ENCODE assay signal across 8 mouse cellular contexts in the genomic region with DNA sequence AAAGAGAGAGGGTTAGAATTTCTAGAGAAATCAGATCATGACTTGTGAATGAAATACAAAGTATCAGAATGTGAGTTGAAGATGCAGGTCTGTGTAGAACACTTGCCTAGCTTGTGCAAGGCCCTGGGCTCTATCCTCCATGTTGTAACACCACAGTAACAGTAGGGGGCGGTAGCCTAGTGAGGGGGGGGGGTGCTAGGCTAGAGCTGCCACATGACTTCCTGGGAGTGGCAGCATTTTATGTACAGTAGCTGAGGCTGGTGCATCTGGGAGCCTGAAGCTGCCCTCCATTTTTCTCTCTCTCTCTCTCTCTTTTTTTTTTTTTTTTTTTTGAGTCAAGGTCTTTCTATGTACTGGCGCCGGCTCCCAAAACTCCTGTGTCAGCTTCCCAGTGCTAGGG. TPM values are rescaled to one million over a fixed set of nuclear protein-coding genes. Genes with fewer than 3 reads are reported as not detected.
DNase-seq lines count a peak whose midpoint lies in the region; ATAC-seq and TF ChIP-seq lines count a peak whose summit lies in the region.

No protein-coding gene starts in this region.

- 0 out of 2 replicates have a peak overlapping the region, but pooled peaks have one; percentile 19 for H3K27ac ChIP-seq in forebrain, embryonic 13.5 days
- H3K27ac ChIP-seq in forebrain, embryonic 12.5 days: no peak overlapping the region
- H3K27ac ChIP-seq in lung, embryonic 14.5 days (ENCODE audit: low read depth): peak overlapping the region; percentile 42; the same call in 1 of the 2 replicates

- H3K9me3 ChIP-seq in forebrain, embryonic 13.5 days (replicated peaks): no peaks in the 10 kb centered on the region
- no peaks in the 10 kb centered on the region for H3K9me3 ChIP-seq in forebrain, embryonic 12.5 days
- H3K9me3 ChIP-seq in lung, embryonic 14.5 days (ENCODE audit: low read depth, low read length): no peaks in the 10 kb centered on the region

- no peaks in the 10 kb centered on the region for H3K27me3 ChIP-seq in forebrain, embryonic 13.5 days
- no peaks in the 10 kb centered on the region for H3K27me3 ChIP-seq in forebrain, embryonic 12.5 days
- H3K27me3 ChIP-seq in lung, embryonic 14.5 days (ENCODE audit: insufficient read depth, low read length): no peaks in the 10 kb centered on the region
- no peaks in the 10 kb centered on the region for H3K27me3 ChIP-seq in splenic B cell, adult 2 months (ENCODE audit: control insufficient read depth, insufficient read depth, low read length, poor library complexity, severe bottlenecking)

- H3K4me2 ChIP-seq in forebrain, embryonic 13.5 days: no peak overlapping the region
- no peak overlapping the region for H3K4me2 ChIP-seq in forebrain, embryonic 12.5 days
- H3K4me2 ChIP-seq in lung, embryonic 14.5 days: no peak overlapping the region

- WGBS in forebrain, embryonic 13.5 days: 61% methylated on average over 3 of the region's 3 CpGs
- WGBS in forebrain, embryonic 12.5 days: 57% methylated on average over 3 of the region's 3 CpGs
- WGBS in lung, embryonic 14.5 days: 59% methylated on average over 3 of the region's 3 CpGs

- peak; percentile 59 for TF ChIP-seq CTCF in lung, embryonic 14.5 days (IDR thresholded peaks at IDR 0.05; ENCODE audit: low read depth)

- ATAC-seq in forebrain, embryonic 13.5 days: no peak
- ATAC-seq in forebrain, embryonic 12.5 days (ENCODE audit: low FRiP score): no peak
- no peak for ATAC-seq in lung, embryonic 14.5 days (ENCODE audit: insufficient read depth)
- peak; percentile 60 for ATAC-seq in granulocyte monocyte progenitor cell, adult 5-6 weeks (replicated peaks; ENCODE audit: poor library complexity, severe bottlenecking)

- H3K36me3 ChIP-seq in forebrain, embryonic 13.5 days (ENCODE audit: poor library complexity, severe bottlenecking): peaks cover 91% of the 10 kb centered on the region
- peaks cover 93% of the 10 kb centered on the region for H3K36me3 ChIP-seq in forebrain, embryonic 12.5 days (replicated peaks)
- peaks cover 95% of the 10 kb centered on the region for H3K36me3 ChIP-seq in lung, embryonic 14.5 days (ENCODE audit: insufficient read depth)
- H3K36me3 ChIP-seq in splenic B cell, adult 2 months (ENCODE audit: control insufficient read depth, insufficient read depth, low read length, poor library complexity, severe bottlenecking): peaks cover 15% of the 10 kb centered on the region

- peaks cover 54% of the 10 kb centered on the region for H3K4me1 ChIP-seq in forebrain, embryonic 13.5 days
- H3K4me1 ChIP-seq in forebrain, embryonic 12.5 days: peaks cover 54% of the 10 kb centered on the region
- peaks cover 28% of the 10 kb centered on the region for H3K4me1 ChIP-seq in lung, embryonic 14.5 days (ENCODE audit: insufficient read depth)

- DNase-seq in lung, embryonic 14.5 days: no peak
- no peak for DNase-seq in lung, postnatal 14 days
- peak; percentile 69 for DNase-seq in splenic B cell, adult 2 months (ENCODE audit: low read depth, low spot score)
- no peak for DNase-seq in right cerebral cortex, postnatal 10 days (ENCODE audit: low spot score in 2 of 2)
- no peak for DNase-seq in frontal cortex, postnatal 14 days (ENCODE audit: low spot score in 2 of 2)

- H3K9ac ChIP-seq in forebrain, embryonic 13.5 days: no peak overlapping the region
- no peak overlapping the region for H3K9ac ChIP-seq in forebrain, embryonic 12.5 days
- no peak overlapping the region for H3K9ac ChIP-seq in lung, embryonic 14.5 days

- no peak overlapping the region for H3K4me3 ChIP-seq in forebrain, embryonic 13.5 days
- no peak overlapping the region for H3K4me3 ChIP-seq in forebrain, embryonic 12.5 days (replicated peaks)
- no peak overlapping the region for H3K4me3 ChIP-seq in lung, embryonic 14.5 days (ENCODE audit: low read depth, low read length)

RNA-seq across cellular contexts. Expression of a gene that starts 9.3 kb away (rescaled TPM):
- 22.5 and 22.6 TPM in 2 replicates for polyA plus RNA-seq in forebrain, embryonic 13.5 days (2015; fragmentation: Nextera tagmentation; extraction: Ambion mirVana)
- 33.9 and 35.1 TPM in 2 replicates for polyA plus RNA-seq in forebrain, embryonic 12.5 days (2016; fragmentation: Nextera tagmentation; extraction: Ambion mirVana)
- polyA plus RNA-seq in lung, embryonic 14.5 days (2014; fragmentation: Nextera tagmentation; extraction: Ambion mirVana): 28.3 and 31.0 TPM in 2 replicates
- 10.9 and 13.9 TPM in 2 replicates for total RNA-seq in granulocyte monocyte progenitor cell, adult 5-6 weeks (2014; fragmentation: Nextera tagmentation)
- total RNA-seq in granulocyte monocyte progenitor cell, adult 5-6 weeks (2017): 12.2 and 13.6 TPM in 2 replicates
